Mouse (Mus musculus) megakaryocyte, embryonic 14.5 days (primary cell): ENCODE results near the gene Olfr370. TPM values are rescaled to one million over a fixed set of nuclear protein-coding genes. Genes with fewer than 3 reads are reported as not detected.
"Not testable (repeated sequence)": the region's sequence is repeated elsewhere in the genome, so short reads cannot be mapped to it uniquely, and the experiment has no call there.

Source experiments
- H3K27me3 ChIP-seq: replicated peaks from 2 replicates; pipeline ENCODE3; 2012; ENCODE audit warnings: inconsistent platforms
- H3K36me3 ChIP-seq: replicated peaks from 2 replicates; pipeline ENCODE3; 2012; ENCODE audit warnings: low read length, inconsistent platforms, mixed read lengths
- H3K4me1 ChIP-seq: 2 replicates; pipeline ENCODE4 v1.6.1; 2012; ENCODE audit warnings: inconsistent platforms
- H3K4me3 ChIP-seq: replicated peaks from 2 replicates; pipeline ENCODE3; 2012; ENCODE audit warnings: moderate library complexity, mild to moderate bottlenecking, inconsistent platforms
- H3K9me3 ChIP-seq: 2 replicates; pipeline ENCODE4 v1.6.1; 2012; ENCODE audit warnings: inconsistent platforms
- FLI1 ChIP-seq: IDR thresholded peaks from 2 replicates; pipeline ENCODE4 v1.6.1; 2012; ENCODE audit warnings: low read length, inconsistent platforms, mixed read lengths
- GATA1 ChIP-seq: IDR thresholded peaks from 3 replicates; pipeline ENCODE4 v1.6.1; 2012; ENCODE audit warnings: mixed read lengths, low read length, inconsistent platforms, borderline replicate concordance
- polyA plus RNA-seq: library from polyadenylated mRNA; stranded (reverse); fragments of >175 nt; gene quantifications from 2 replicates; pipeline ENCODE4 v1.2.3, GENCODE M21; 2012; ENCODE audit warnings: low replicate concordance; ENCODE audit not compliant: insufficient read depth

Olfr370 gene
- not detected in 2 replicates for polyA plus RNA-seq

DNA sequence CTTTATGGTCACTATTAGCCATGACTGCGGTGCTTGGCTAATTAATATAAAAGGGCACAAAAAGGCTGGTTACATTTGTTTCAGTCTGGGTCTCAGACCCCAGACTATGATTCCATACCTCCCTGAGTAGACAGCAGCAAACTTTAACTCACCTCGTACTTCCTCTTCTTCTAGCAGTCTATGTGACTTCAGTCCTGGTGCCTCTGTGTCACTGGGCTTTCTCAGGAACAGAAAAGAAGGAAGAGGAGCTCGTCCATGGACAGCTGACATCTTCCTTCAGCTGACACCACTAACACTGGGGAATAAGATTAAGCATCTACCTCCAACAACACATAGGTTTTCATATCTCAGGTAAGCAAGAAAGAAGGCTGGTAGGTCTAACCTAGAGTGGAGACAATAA lies at the start of gene Olfr370:
Olfr370 (plus strand) TSS at position 45 of the 400 bp plus-strand sequence.
- TF ChIP-seq FLI1 = no peak
- no peak for TF ChIP-seq GATA1
- H3K4me3 ChIP-seq = no peak within 1 kb of the TSS

DNA sequence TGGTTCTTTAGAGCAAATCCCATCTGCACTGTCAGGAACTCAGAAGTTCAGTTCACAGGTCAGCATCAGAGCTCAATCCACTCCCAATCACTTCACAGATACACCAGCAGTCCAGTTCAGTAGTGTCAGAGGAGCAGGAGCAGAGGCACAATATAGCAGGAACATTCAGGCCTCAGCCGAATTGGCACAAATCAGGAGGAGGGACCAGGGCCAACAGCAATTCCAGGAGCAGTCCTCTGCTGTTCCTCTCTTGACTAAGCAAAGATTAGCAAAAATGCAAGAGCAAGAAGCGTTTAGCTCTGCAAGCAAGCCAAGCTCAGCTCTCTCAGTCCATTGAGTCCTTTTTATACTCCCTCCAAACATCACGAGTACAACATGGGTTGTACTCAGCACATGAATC lies 23.9 kb upstream of the Olfr370 start:
- Histone ChIP-seq H3K36me3 (no peaks in the 10 kb centered on the region), H3K4me1 (no peaks in the 10 kb centered on the region), H3K4me3 (no peak overlapping the region), H3K9me3 (peaks cover 4% of the 10 kb centered on the region), H3K27me3 (peaks cover 2% of the 10 kb centered on the region)
- TF ChIP-seq GATA1 (no peak), FLI1 (no peak)

More for the DNA sequence above, at the start of gene Olfr370:
- Histone ChIP-seq H3K4me1 (no peaks in the 10 kb centered on the region; the same call in 1 of the 2 replicates), H3K27me3 (peaks cover 12% of the 10 kb centered on the region), H3K9me3 (no peaks in the 10 kb centered on the region), H3K36me3 (no peaks in the 10 kb centered on the region)

DNA sequence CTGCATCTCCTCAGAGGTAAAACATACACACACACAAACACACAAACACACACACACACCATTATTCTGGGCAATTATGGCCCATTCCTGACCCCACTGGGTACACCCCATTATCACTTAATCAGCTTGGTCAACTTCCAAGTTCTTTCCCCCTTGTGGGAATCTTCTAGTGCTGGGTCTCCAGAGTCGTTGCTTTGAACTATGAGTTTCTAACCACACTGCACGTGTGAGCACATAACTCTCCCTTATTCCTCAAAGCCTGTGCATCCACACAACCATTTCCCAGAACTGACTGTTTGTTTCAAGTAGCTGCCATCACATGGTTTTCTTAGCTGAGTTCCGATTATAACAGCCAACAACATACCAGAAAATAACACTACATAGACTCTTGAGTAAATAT lies 15.1 kb upstream of the Olfr370 start:
- Histone ChIP-seq H3K4me3 (no peak overlapping the region), H3K9me3 (no peaks in the 10 kb centered on the region), H3K4me1 (no peaks in the 10 kb centered on the region), H3K36me3 (no peaks in the 10 kb centered on the region), H3K27me3 (no peaks in the 10 kb centered on the region)
- TF ChIP-seq GATA1 = no peak
- no peak for TF ChIP-seq FLI1

DNA sequence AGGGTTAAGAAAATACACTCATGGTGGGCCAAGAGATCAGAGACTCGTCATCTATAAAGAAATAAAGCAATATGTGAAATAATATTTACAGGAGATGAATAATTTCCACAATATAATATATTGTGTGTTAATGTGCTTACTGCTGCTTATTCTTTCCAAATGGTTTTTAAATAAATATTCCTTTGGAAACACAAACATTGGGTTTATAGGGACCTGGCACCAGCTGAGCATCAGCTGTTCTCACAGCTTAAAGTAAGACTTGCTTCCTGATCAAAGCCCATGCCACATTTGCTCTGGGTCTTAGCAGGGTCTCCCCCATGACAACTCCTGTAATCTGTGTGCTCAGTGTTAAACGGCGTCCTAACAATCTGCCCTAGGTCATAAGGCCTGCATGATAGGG lies 14.7 kb upstream of the Olfr370 start:
- H3K27me3 ChIP-seq, H3K4me1 ChIP-seq, H3K4me3 ChIP-seq, H3K36me3 ChIP-seq, H3K9me3 ChIP-seq: not testable (repeated sequence)

DNA sequence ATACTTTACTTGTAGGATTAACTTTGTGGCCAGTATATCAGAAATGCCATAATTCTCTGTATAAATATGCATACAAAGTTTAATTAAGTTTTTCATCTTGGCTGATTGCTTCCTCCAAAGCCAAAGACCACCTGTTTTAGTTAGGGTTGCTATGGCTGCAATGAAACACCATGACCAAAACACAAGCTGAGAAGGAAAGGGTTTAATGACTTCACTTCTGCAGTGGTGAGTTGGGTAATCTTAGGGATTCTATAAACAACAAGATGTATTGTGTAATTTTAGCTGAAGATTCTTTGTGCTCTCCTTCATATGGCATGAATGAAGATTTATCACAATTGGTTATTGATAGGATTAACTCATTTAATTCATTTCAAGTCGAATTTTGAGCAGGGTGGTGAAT lies 14.3 kb upstream of the Olfr370 start:
- Histone ChIP-seq H3K36me3 (no peaks in the 10 kb centered on the region), H3K9me3 (no peaks in the 10 kb centered on the region), H3K4me3 (no peak overlapping the region), H3K4me1 (no peaks in the 10 kb centered on the region), H3K27me3 (no peaks in the 10 kb centered on the region)
- TF ChIP-seq GATA1 (no peak), FLI1 (no peak)

DNA sequence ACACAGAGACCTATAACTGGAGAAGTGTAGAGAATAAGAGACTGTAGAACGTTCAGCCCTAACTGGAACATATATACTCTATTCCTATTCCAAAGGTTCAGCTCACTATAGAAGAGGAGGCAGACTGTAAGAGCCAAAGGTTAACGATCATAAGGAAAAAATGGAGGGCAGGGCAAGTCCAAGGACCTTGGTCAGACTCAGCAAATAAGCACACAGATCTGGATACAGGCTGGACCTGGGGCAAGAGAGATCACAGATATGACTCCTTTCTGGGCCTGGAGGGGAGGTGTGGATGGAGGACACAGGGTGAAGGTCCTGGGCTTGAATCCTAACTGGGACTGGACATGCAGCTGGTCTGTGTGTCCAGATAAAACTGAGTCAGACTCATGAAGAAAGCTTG lies 778 bp upstream of the Olfr370 start:
- Histone ChIP-seq H3K27me3 (peaks cover 11% of the 10 kb centered on the region), H3K4me3 (no peak overlapping the region), H3K9me3 (no peaks in the 10 kb centered on the region), H3K4me1 (no peaks in the 10 kb centered on the region), H3K36me3 (no peaks in the 10 kb centered on the region)
- TF ChIP-seq FLI1 = no peak
- TF ChIP-seq GATA1 = no peak

DNA sequence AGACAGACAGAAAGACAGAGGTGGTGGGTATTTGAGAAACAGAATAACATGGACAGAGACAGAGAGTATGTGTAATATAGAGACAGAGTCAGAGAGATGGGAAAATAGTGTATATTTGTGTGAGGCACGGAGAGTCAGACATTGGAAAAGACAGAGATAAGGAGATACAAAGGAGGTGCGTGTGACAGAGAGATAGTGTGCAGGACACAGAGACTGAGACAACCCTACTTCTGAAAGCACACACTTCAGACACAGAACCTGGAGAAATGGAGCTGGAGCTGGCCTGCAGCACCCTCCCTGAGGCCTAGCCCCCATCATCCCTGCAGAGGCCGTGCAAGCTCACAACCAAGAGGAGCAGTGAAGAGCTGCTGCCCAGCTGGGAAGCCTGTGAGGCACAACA lies 27.1 kb downstream of the Olfr370 start:
- Histone ChIP-seq H3K4me1 (peaks cover 19% of the 10 kb centered on the region), H3K27me3 (peaks cover 3% of the 10 kb centered on the region), H3K4me3 (no peak overlapping the region), H3K9me3 (0 out of 2 replicates have a peak, but pooled peaks cover 8% of the 10 kb centered on the region), H3K36me3 (no peaks in the 10 kb centered on the region)
- TF ChIP-seq GATA1 = no peak
- no peak for TF ChIP-seq FLI1

DNA sequence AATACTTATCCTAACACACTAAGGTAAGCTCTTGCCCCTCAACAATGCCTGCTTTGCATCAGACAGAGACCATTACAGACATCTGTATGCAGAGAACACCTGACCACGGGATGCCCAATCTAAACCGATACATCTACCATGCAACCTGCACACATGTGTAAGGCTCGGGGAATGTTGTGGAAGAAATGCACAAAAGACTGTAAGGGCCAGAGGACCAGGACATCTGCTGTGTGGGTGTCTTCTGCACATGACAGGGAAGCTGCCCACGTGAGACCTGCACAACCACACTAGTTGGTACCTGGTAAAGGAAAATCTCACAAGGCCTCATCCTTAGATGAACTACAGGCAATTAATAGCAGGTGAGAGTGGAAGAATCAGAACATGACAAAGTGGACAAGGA lies 27.7 kb downstream of the Olfr370 start:
- H3K4me3 ChIP-seq = no peak overlapping the region
- TF ChIP-seq FLI1 (no peak), GATA1 (no peak)
- H3K4me1 ChIP-seq = peaks cover 25% of the 10 kb centered on the region
- peaks cover 3% of the 10 kb centered on the region for H3K27me3 ChIP-seq
- H3K9me3 ChIP-seq = 0 out of 2 replicates have a peak, but pooled peaks cover 8% of the 10 kb centered on the region
- no peaks in the 10 kb centered on the region for H3K36me3 ChIP-seq

DNA sequence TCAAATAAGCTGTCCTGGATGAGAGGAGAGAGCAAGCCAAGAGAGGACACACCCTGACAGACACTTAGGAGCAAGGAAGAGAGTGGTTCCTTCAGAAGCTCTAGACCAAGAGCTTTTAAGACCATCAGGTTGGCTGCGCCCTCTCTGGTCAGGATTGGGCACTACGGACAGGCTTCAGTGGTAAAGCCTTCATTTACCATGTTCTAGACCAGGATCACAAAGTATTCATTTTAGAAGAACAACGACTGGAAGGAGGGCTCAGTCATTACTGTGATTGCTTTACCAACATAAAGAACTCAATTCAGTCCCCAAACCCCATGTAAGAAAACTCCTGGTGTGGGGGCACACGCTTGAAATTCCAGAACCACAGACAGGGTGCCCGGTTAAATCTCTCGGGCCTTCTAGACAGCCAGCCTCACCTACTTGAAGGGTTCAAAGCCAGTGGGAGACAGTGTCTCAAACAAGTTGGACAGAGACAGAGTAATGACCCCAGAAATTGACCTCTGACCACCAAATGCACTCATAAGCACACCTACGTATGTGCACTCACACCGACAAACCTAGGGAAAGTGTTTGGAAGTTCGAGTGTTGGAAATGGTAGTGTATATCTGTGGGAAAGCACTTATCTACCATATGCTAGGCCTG lies 30.3 kb downstream of the Olfr370 start:
- TF ChIP-seq GATA1 = no peak
- no peak for TF ChIP-seq FLI1
- H3K4me1 ChIP-seq = peaks cover 48% of the 10 kb centered on the region

DNA sequence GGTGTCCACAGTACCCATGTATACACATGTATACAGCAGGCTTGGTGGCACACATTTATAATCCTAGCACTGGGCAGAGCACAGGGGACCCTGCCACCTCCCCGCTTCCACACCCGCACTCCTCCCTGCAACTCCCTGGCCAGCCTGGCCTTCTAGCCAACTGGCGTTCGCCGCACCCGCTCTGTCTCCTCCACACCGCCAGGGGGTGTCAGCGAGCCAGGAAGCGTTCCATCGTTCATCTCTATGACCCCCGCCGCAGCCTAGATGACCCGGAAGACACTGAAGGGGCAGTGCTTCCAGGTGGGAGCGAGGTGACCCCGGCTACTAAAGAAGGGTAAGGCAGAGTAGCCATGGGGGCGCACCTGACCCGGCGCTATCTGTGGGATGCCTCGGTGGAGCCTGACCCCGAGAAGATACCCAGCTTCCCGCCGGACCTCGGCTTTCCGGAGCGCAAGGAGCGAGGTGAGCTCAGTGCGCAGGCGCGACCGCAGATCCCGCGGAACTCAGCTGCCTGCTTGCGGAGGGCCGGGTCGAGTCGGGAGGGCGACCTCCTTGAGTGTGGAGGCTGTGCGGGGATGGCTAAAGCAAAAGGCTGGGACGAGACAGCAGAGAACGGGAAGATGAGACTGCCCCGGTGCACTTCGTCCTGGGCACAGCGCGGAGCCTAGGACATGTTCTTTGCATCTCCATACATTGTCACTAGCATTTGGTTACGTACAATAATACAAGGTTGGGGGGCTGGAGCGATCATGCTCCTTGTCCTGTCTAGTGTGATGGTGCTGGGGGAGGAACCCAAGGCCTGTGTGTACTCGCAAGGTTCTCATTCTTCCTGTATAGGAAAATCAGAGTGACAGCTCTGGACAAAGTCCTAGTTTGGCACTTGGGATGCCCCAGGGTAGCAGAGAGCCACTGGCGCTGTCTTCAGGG lies 31.2 kb downstream of the Olfr370 start, which contains the start of gene Ndufb7:
Ndufb7 (plus strand) TSS at position 203 of the 927 bp plus-strand sequence.
- H3K4me1 ChIP-seq = peaks cover 57% of the 10 kb centered on the region
- H3K9me3 ChIP-seq = no peaks in the 10 kb centered on the region
- peaks cover 30% of the 10 kb centered on the region for H3K36me3 ChIP-seq
- TF ChIP-seq FLI1 = no peak
- H3K4me3 ChIP-seq = peak within 1 kb of the TSS; percentile 100
- peaks cover 1% of the 10 kb centered on the region for H3K27me3 ChIP-seq

More for the DNA sequence above, 30.3 kb downstream of the Olfr370 start:
- Histone ChIP-seq H3K4me3 (peak overlapping the region; percentile 46), H3K36me3 (peaks cover 22% of the 10 kb centered on the region), H3K9me3 (0 out of 2 replicates have a peak, but pooled peaks cover 2% of the 10 kb centered on the region), H3K27me3 (peaks cover 3% of the 10 kb centered on the region)
